Mouse (Mus musculus): ENCODE results near the gene BC061212.
"Not testable (repeated sequence)": the region's sequence is repeated elsewhere in the genome, so short reads cannot be mapped to it uniquely, and the experiment has no call there.

BC061212 gene

DNA sequence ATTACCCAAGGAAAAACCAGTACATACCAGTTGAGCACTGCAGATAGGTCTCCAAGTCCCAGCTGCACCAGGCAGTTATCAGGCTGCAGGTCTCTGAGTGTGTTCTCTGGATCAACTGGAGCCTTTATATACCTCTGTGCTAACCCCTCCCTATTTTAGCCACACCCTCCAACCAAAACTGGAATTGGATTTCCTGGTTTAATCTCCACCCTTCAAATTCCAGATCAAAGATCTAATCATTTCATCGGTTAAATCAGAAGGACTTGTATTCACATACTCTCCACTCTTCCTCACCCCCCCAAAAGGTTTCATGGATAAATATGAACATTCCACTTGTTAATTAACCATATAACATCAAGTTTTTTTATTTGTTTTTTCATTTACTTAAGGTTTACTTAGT, at the start of gene BC061212:
TSS of gene BC061212 (minus strand) at position 101 of the 400 bp plus-strand sequence.
- not testable (repeated sequence) for DNase-seq

DNA sequence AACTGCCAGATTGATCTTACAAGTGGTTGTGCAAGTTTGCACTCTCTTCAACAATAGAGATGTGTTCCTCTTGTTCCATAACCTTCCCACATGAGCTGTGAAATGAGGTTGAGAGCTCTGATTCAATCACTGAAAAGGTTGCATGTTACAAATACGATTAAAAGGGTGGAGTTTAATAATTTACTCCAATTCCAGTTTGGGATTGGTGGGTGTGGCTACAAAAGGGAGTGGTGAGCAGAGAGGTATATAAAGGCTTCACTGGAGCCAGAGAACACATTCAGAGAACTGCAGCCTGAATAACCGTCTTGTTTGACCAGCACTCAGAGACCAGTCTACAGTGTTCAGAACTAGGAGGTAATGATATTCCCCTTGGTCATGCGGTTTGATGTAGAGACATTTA, 5.7 kb upstream of the BC061212 start, which contains the start of gene Gm6351:
TSS of gene Gm6351 (plus strand) at position 301 of the 400 bp plus-strand sequence.
- DNase-seq, result not testable (repeated sequence)
